Mouse (Mus musculus): Measurements from ENCODE around the gene Terf2. TPM values are rescaled to one million over a fixed set of nuclear protein-coding genes. Genes with fewer than 3 reads are reported as not detected.

Gene Terf2
- polyA plus RNA-seq, 1 experiment from 2014 or later = 29.7 TPM

Small RNA genes lying within 50 kb of the gene (microRNA-seq; reads per million reads assigned to microRNA genes)
- gene Mir7075 = 1.7 reads per million

Other genes starting within 250 kb of the Terf2 start
- 1.3 and 1.4 TPM in 2 replicates for gene Has3, start 226.3 kb downstream of the Terf2 start, polyA plus RNA-seq (2015; fragmentation: Nextera tagmentation; extraction: Ambion mirVana)
- 42.6 and 44.6 TPM in 2 replicates for gene Utp4, start 202.9 kb downstream of the Terf2 start, polyA plus RNA-seq (2015; fragmentation: Nextera tagmentation; extraction: Ambion mirVana)
- gene Sntb2, start 160.8 kb downstream of the Terf2 start, polyA plus RNA-seq (2015; fragmentation: Nextera tagmentation; extraction: Ambion mirVana) = 5.2 and 5.8 TPM in 2 replicates
- 147 and 151 TPM in 2 replicates for gene Vps4a, start 65.3 kb downstream of the Terf2 start, polyA plus RNA-seq (2015; fragmentation: Nextera tagmentation; extraction: Ambion mirVana)
- gene Pdf, start 47.9 kb downstream of the Terf2 start, polyA plus RNA-seq (2015; fragmentation: Nextera tagmentation; extraction: Ambion mirVana) = 35.8 and 40.4 TPM in 2 replicates
- 42.0 and 44.8 TPM in 2 replicates for gene Cog8, start 39.9 kb downstream of the Terf2 start, polyA plus RNA-seq (2015; fragmentation: Nextera tagmentation; extraction: Ambion mirVana)
- gene Nip7, start 39.7 kb downstream of the Terf2 start, polyA plus RNA-seq (2015; fragmentation: Nextera tagmentation; extraction: Ambion mirVana) = 70.2 and 71.1 TPM in 2 replicates
- not detected in 2 replicates for gene Tmed6, start 30.9 kb downstream of the Terf2 start, polyA plus RNA-seq (2015; fragmentation: Nextera tagmentation; extraction: Ambion mirVana)
- 109 and 116 TPM in 2 replicates for gene Cyb5b, start 54.1 kb upstream of the Terf2 start, polyA plus RNA-seq (2015; fragmentation: Nextera tagmentation; extraction: Ambion mirVana)
- 10.8 and 12.3 TPM in 2 replicates for gene Nfat5, start 196.9 kb upstream of the Terf2 start, polyA plus RNA-seq (2015; fragmentation: Nextera tagmentation; extraction: Ambion mirVana)